Mouse (Mus musculus) MEL (cell line): ENCODE measurements around the gene Defb29.

Source experiments
- CHD1 ChIP-seq: IDR thresholded peaks from 2 replicates; pipeline ENCODE4 v1.6.1; 2012; ENCODE audit warnings: low read depth, mild to moderate bottlenecking, inconsistent platforms, low read length, improper control_type of control experiment
- CTCF ChIP-seq, 3 experiments: IDR thresholded peaks in 2 of 3; conservative IDR thresholded peaks in 1 of 3; 2 replicates each; pipeline ENCODE4 v1.5.1; 2011 to 2012; ENCODE audit warnings: low read length in 3 of 3, low read depth in 2 of 3, mild to moderate bottlenecking in 2 of 3, improper control_type of control experiment in 1 of 3, inconsistent platforms in 1 of 3, mixed read lengths in 1 of 3, moderate library complexity in 1 of 3; ENCODE audit not compliant: control insufficient read depth in 1 of 3, insufficient read depth in 1 of 3, poor library complexity in 1 of 3, severe bottlenecking in 1 of 3
- MAZ ChIP-seq: IDR thresholded peaks from 2 replicates; pipeline ENCODE4 v1.6.1; 2012; ENCODE audit warnings: low read depth, mild to moderate bottlenecking, inconsistent platforms, low read length, improper control_type of control experiment
- NELFE ChIP-seq: IDR thresholded peaks from 2 replicates; pipeline ENCODE4 v1.6.1; 2011; ENCODE audit warnings: low read depth, low read length, improper control_type of control experiment
- POLR2A ChIP-seq, 2 experiments: IDR thresholded peaks; 2 replicates each; pipeline ENCODE4 v1.6.1; 2011 to 2012; ENCODE audit warnings: low read length in 2 of 2, mild to moderate bottlenecking in 2 of 2, control low read depth in 1 of 2, improper control_type of control experiment in 1 of 2, low read depth in 1 of 2, moderate library complexity in 1 of 2; ENCODE audit not compliant: control insufficient read depth in 1 of 2, insufficient read depth in 1 of 2, poor library complexity in 1 of 2
- SMC3 ChIP-seq: IDR thresholded peaks from 2 replicates; pipeline ENCODE4 v1.6.1; 2011; ENCODE audit warnings: low read depth, low read length, improper control_type of control experiment
- TAL1 ChIP-seq: IDR thresholded peaks from 2 replicates; pipeline ENCODE4 v1.6.1; 2012; ENCODE audit warnings: mild to moderate bottlenecking, inconsistent platforms, low read length, moderate library complexity, mixed read lengths
- ZMIZ1 ChIP-seq: IDR thresholded peaks from 2 replicates; pipeline ENCODE4 v1.6.1; 2012; ENCODE audit warnings: low read depth, mild to moderate bottlenecking, inconsistent platforms, low read length, improper control_type of control experiment, moderate library complexity
- ZNF384 ChIP-seq: IDR thresholded peaks from 2 replicates; pipeline ENCODE4 v1.6.1; 2012; ENCODE audit warnings: low read depth, mild to moderate bottlenecking, inconsistent platforms, low read length, improper control_type of control experiment

DNA sequence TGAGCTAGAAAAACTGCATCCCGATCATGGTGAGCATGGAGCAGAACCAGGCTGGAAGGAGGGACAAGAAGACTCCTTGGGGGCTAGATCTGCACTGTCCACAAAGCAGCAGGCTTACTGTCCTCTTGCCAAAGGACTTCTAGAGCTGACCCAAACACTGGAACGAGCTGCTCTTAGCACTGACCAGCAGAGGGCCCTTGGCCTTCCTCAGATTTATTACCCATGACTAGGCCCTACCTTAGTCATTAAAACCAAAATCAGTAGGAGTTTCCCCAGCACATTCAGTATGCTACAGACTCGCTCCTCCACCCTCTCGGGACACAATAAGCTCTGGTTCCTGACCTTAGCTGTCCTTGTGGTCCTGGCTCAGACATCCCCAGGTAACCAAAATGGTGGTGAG lies 21.9 kb downstream of the Defb29 start, which contains the start of gene Defb28:
- no peak for TF ChIP-seq TAL1
- TF ChIP-seq CTCF (IDR thresholded peaks at IDR 0.05 in 2 of 3, conservative IDR thresholded peaks at IDR 0.05 in 1 of 3; ENCODE audit: control insufficient read depth in 1 of 3, insufficient read depth in 1 of 3, low read depth in 2 of 3, low read length in 3 of 3, poor library complexity in 1 of 3, severe bottlenecking in 1 of 3), result no peak
- TF ChIP-seq SMC3, result no peak
- no peak for TF ChIP-seq MAZ
- TF ChIP-seq POLR2A (IDR thresholded peaks at IDR 0.05; ENCODE audit: control insufficient read depth in 1 of 2, insufficient read depth in 1 of 2, low read depth in 1 of 2, low read length in 2 of 2, poor library complexity in 1 of 2), result no peak
- TF ChIP-seq NELFE, result no peak
- TF ChIP-seq CHD1, result no peak
- TF ChIP-seq ZMIZ1, result no peak
- TF ChIP-seq ZNF384, result no peak
